Mouse (Mus musculus) common myeloid progenitor, adult 5-6 weeks (primary cell): ENCODE measurements at regions not wholly inside any gene's neighbourhood (a gene's known extent, or its start where the extent isn't known, plus 50 kb on each side); places are given as distances from the start of the nearest gene placed in this dataset.

Source experiments
- ATAC-seq: replicated peaks from 2 replicates; pipeline ENCODE4 v1.8.0; 2016; ENCODE audit warnings: low read depth, mild to moderate bottlenecking, moderate TSS enrichment, inconsistent platforms; ENCODE audit not compliant: poor library complexity, severe bottlenecking

GRCm38 (mm10) chr3:50569565-50569964 is 126.2 kb upstream of the Slc7a11 start:
- no peak for ATAC-seq

GRCm38 (mm10) chr3:50554150-50554549 is 110.7 kb upstream of the Slc7a11 start:
- ATAC-seq = no peak

- ATAC-seq = no peak
Measured at GRCm38 (mm10) chr3:50548568-50548967, 105.2 kb upstream of the Slc7a11 start.

- ATAC-seq = no peak
Measured at GRCm38 (mm10) chr3:50530654-50531053, 87.2 kb upstream of the Slc7a11 start.

- no peak for ATAC-seq
Measured at GRCm38 (mm10) chr3:50524006-50524405, 80.6 kb upstream of the Slc7a11 start.

GRCm38 (mm10) chr3:50507211-50507610 is 63.8 kb upstream of the Slc7a11 start:
- ATAC-seq = no peak
